In genomic region chr5:103210644-103211043, GRCm38 (mm10) we compare ENCODE assay signal across 9 mouse cellular contexts. TPM values are rescaled to one million over a fixed set of nuclear protein-coding genes. Genes with fewer than 3 reads are reported as not detected.
DNase-seq lines count a peak whose midpoint lies in the region; ATAC-seq lines count a peak whose summit lies in the region.
"Had no signal": no experiment of that assay in that cellular context is flagged by ENCODE, and none has a peak within 500 bp of the region (broad histone marks: within the 10 kb centered on the region; RNA-seq: fewer than 3 reads in every experiment).

No protein-coding gene starts in this region.

- H3K4me1 ChIP-seq in heart, embryonic 12.5 days (replicated peaks), result 0 out of 2 replicates have a peak, but pooled peaks cover 3% of the 10 kb centered on the region
- peaks cover 0 to 3% of the 10 kb centered on the region in 2 experiments; a peak in 2 of 4 replicates for H3K4me1 ChIP-seq in heart, embryonic 14.5 days (ENCODE audit: control insufficient read depth in 2 of 2, insufficient read depth in 2 of 2, low read length in 2 of 2)
- peaks cover 24% of the 10 kb centered on the region for H3K4me1 ChIP-seq in midbrain, embryonic 12.5 days

- 39% methylated on average over 6 of the region's 6 CpGs for WGBS in heart, embryonic 12.5 days
- WGBS in heart, embryonic 14.5 days, result 28% methylated on average over 6 of the region's 6 CpGs
- 10% methylated on average over 6 of the region's 6 CpGs for WGBS in midbrain, embryonic 12.5 days

- no peak for DNase-seq in heart, adult 8-10 months (ENCODE audit: low spot score)
- peak; percentile 43 to 62 for DNase-seq in cerebellum, adult 18-20 months
- no peak for DNase-seq in spleen, postnatal 36 days (ENCODE audit: low spot score in 2 of 2)
- no peak for DNase-seq in layer of hippocampus, adult 9-11 months
- no peak for DNase-seq in thymus, postnatal 36 days

- H3K4me2 ChIP-seq in heart, embryonic 12.5 days, result peak overlapping the region; percentile 65
- peak overlapping the region; percentile 61 for H3K4me2 ChIP-seq in heart, embryonic 14.5 days (ENCODE audit: low read length)
- H3K4me2 ChIP-seq in midbrain, embryonic 12.5 days (replicated peaks), result peak overlapping the region; percentile 54

- 0 out of 2 replicates have a peak, but pooled peaks cover 2% of the 10 kb centered on the region for H3K9me3 ChIP-seq in heart, embryonic 12.5 days (replicated peaks)
- H3K9me3 ChIP-seq in heart, embryonic 14.5 days (ENCODE audit: control insufficient read depth, low read length), result no peaks in the 10 kb centered on the region
- 0 out of 2 replicates have a peak, but pooled peaks cover 2% of the 10 kb centered on the region for H3K9me3 ChIP-seq in midbrain, embryonic 12.5 days

- no peak overlapping the region for H3K27ac ChIP-seq in heart, embryonic 12.5 days (ENCODE audit: poor library complexity, severe bottlenecking)
- H3K27ac ChIP-seq in heart, embryonic 14.5 days (replicated peaks in 1 of 2; ENCODE audit: control insufficient read depth in 1 of 2, insufficient read depth in 1 of 2, low read depth in 2 of 2, low read length in 2 of 2), result no peak overlapping the region
- H3K27ac ChIP-seq in midbrain, embryonic 12.5 days (replicated peaks), result peak overlapping the region; percentile 87

- no peak overlapping the region for H3K9ac ChIP-seq in heart, embryonic 12.5 days
- H3K9ac ChIP-seq in heart, embryonic 14.5 days (ENCODE audit: low read length), result no peak overlapping the region
- H3K9ac ChIP-seq in midbrain, embryonic 12.5 days (replicated peaks), result peak overlapping the region; percentile 70

- ATAC-seq in heart, embryonic 12.5 days (ENCODE audit: insufficient number of reproducible peaks, low FRiP score), result no peak
- no peak for ATAC-seq in heart, embryonic 14.5 days (ENCODE audit: insufficient number of reproducible peaks, insufficient read depth, low FRiP score, low read depth)
- ATAC-seq in midbrain, embryonic 12.5 days (ENCODE audit: low FRiP score, low read depth), result 0 out of 2 replicates have a peak, but pooled peaks have one; percentile 25

- no peaks in the 10 kb centered on the region for H3K36me3 ChIP-seq in heart, embryonic 12.5 days
- no peaks in the 10 kb centered on the region for H3K36me3 ChIP-seq in heart, embryonic 14.5 days (ENCODE audit: control insufficient read depth, insufficient read depth, low read length)
- no peaks in the 10 kb centered on the region for H3K36me3 ChIP-seq in midbrain, embryonic 12.5 days

- H3K27me3 ChIP-seq in heart, embryonic 12.5 days (replicated peaks), result no peaks in the 10 kb centered on the region
- H3K27me3 ChIP-seq in heart, embryonic 14.5 days (ENCODE audit: control insufficient read depth, insufficient read depth, low read length), result no peaks in the 10 kb centered on the region
- no peaks in the 10 kb centered on the region for H3K27me3 ChIP-seq in midbrain, embryonic 12.5 days

- no peak overlapping the region for H3K4me3 ChIP-seq in heart, embryonic 12.5 days
- H3K4me3 ChIP-seq in heart, embryonic 14.5 days (ENCODE audit: control insufficient read depth in 1 of 2, insufficient read depth in 1 of 2, low read depth in 1 of 2, low read length in 2 of 2), result peak overlapping the region in 1 of 2 experiments; percentile 22; a peak in 2 of 4 replicates
- H3K4me3 ChIP-seq in midbrain, embryonic 12.5 days, result peak overlapping the region; percentile 54

RNA-seq across cellular contexts. Expression of gene Mapk10, which starts 0.5 kb away (rescaled TPM):
- 0.31 and 0.49 TPM in 2 replicates for polyA plus RNA-seq in heart, embryonic 12.5 days (2016; fragmentation: Nextera tagmentation; extraction: Ambion mirVana)
- 10 to 100 TPM; 25.7 to 37.2 (median 31.2) TPM for total RNA-seq in heart, adult 8-10 months (2022)
- polyA plus RNA-seq in heart, embryonic 14.5 days (2014; fragmentation: Nextera tagmentation; extraction: Ambion mirVana), result 2.0 and 4.1 TPM in 2 replicates
- polyA plus RNA-seq in midbrain, embryonic 12.5 days (2016; fragmentation: Nextera tagmentation; extraction: Ambion mirVana), result 70.1 and 72.4 TPM in 2 replicates
- total RNA-seq: common myeloid progenitor, adult 5-6 weeks had no signal

Comparison
In these comparisons a context has a peak if more than half of its experiments do, and no peak if none do; other contexts are left out.
1. DNase-seq: peak in cerebellum, adult 18-20 months (2 of 2); none in heart, adult 8-10 months (single experiment), spleen, postnatal 36 days (0 of 2), layer of hippocampus, adult 9-11 months (single experiment) and thymus, postnatal 36 days (0 of 2).
2. RNA of gene Mapk10, which starts 0.5 kb away (polyA plus RNA-seq): 70.1 to 72.4 TPM in midbrain, embryonic 12.5 days; 2.0 to 4.1 TPM in heart, embryonic 14.5 days and 0.31 to 0.49 TPM in heart, embryonic 12.5 days; every median in the first group is over 10 times any median in the second.
3. Peak in every context shown above with its lines, with median percentiles within 50 percentile points of each other: H3K4me2 ChIP-seq.